In the genomic region with DNA sequence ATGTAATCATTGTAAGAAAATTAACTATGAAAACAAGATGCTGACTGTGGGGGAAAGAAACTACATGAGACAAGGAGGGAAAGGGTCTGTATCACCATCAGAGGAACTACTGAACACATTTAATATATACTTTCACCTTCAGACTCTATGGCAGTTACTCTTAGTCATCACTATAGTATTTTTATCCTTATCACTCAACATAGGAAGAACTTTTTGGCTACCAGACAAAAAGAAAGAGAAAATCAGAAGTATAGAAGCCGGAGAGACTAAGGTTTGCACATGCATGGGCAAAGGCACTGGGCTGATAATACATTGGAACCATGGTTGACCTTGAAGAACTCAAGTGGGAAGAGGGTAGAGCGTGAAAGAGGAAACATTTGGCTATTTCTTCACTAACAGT, we compare ENCODE assay signal across 21 mouse cellular contexts.
DNase-seq lines count a peak whose midpoint lies in the region; ATAC-seq and TF ChIP-seq lines count a peak whose summit lies in the region.
"Had no signal": no experiment of that assay in that cellular context is flagged by ENCODE, and none has a peak within 500 bp of the region (broad histone marks: within the 10 kb centered on the region; RNA-seq: fewer than 3 reads in every experiment).

No protein-coding gene starts in this region.

- H3K27me3 ChIP-seq in MEL (ENCODE audit: control insufficient read depth in 1 of 2, insufficient read depth in 2 of 2, low read length in 2 of 2), result no peaks in the 10 kb centered on the region
- no peaks in the 10 kb centered on the region for H3K27me3 ChIP-seq in heart, embryonic 10.5 days (ENCODE audit: insufficient read depth, poor library complexity, severe bottlenecking)
- H3K27me3 ChIP-seq in liver, embryonic 11.5 days (replicated peaks; ENCODE audit: control insufficient read depth, insufficient read depth, low read length), result no peaks in the 10 kb centered on the region
- H3K27me3 ChIP-seq: CH12.LX, Patski had no signal

- H3K9me3 ChIP-seq in MEL (replicated peaks; ENCODE audit: insufficient read depth, low read length), result no peaks in the 10 kb centered on the region
- no peaks in the 10 kb centered on the region for H3K9me3 ChIP-seq in heart, embryonic 10.5 days
- H3K9me3 ChIP-seq in liver, embryonic 11.5 days (ENCODE audit: control insufficient read depth, low read length), result no peaks in the 10 kb centered on the region
- H3K9me3 ChIP-seq: G1E had no signal

- H3K27ac ChIP-seq in MEL (ENCODE audit: control insufficient read depth, low read depth, low read length), result no peak overlapping the region; the same call in 1 of the 2 replicates
- no peak overlapping the region for H3K27ac ChIP-seq in heart, embryonic 10.5 days
- H3K27ac ChIP-seq in liver, embryonic 11.5 days (ENCODE audit: low read depth, low read length), result no peak overlapping the region

- no peak for TF ChIP-seq RAD21 in MEL (IDR thresholded peaks at IDR 0.05; ENCODE audit: low read depth, low read length)

- no peak overlapping the region for H3K9ac ChIP-seq in MEL (ENCODE audit: control insufficient read depth, low read depth, low read length, poor library complexity, severe bottlenecking)
- no peak overlapping the region for H3K9ac ChIP-seq in liver, embryonic 11.5 days (ENCODE audit: low read depth, low read length)

- 98% methylated on average over 2 of the region's 2 CpGs for WGBS in heart, embryonic 10.5 days
- 92% methylated on average over 2 of the region's 2 CpGs for WGBS in liver, embryonic 11.5 days

- H3K4me3 ChIP-seq in MEL (ENCODE audit: control insufficient read depth in 1 of 2, insufficient read depth in 1 of 2, low read depth in 2 of 2, low read length in 2 of 2), result no peak overlapping the region
- no peak overlapping the region for H3K4me3 ChIP-seq in heart, embryonic 10.5 days
- no peak overlapping the region for H3K4me3 ChIP-seq in liver, embryonic 11.5 days (ENCODE audit: low read depth, low read length)

- TF ChIP-seq POLR2A in MEL (IDR thresholded peaks at IDR 0.05; ENCODE audit: control insufficient read depth in 1 of 2, insufficient read depth in 1 of 2, low read depth in 1 of 2, low read length in 2 of 2, poor library complexity in 1 of 2), result no peak

- no peaks in the 10 kb centered on the region for H3K79me2 ChIP-seq in MEL (ENCODE audit: control insufficient read depth, insufficient read depth, low read length, poor library complexity)

- no peak for ATAC-seq in liver, embryonic 11.5 days (replicated peaks; ENCODE audit: low FRiP score)
- ATAC-seq: activated CD4-positive, CD25-positive, alpha-beta regulatory T cell, adult 4 months; CD4-positive, CD25-positive, alpha-beta regulatory T cell, adult 4 months; Patski had no signal

- peaks cover 3 to 6% of the 10 kb centered on the region in 2 experiments for H3K4me1 ChIP-seq in MEL (ENCODE audit: control insufficient read depth in 1 of 2, insufficient read depth in 2 of 2, low read length in 2 of 2)
- no peaks in the 10 kb centered on the region for H3K4me1 ChIP-seq in heart, embryonic 10.5 days
- H3K4me1 ChIP-seq in liver, embryonic 11.5 days (replicated peaks; ENCODE audit: control insufficient read depth, insufficient read depth, low read length), result no peaks in the 10 kb centered on the region

- peaks cover 8 to 14% of the 10 kb centered on the region in 2 experiments; a peak in 3 of 4 replicates for H3K36me3 ChIP-seq in MEL (ENCODE audit: control insufficient read depth in 1 of 2, insufficient read depth in 2 of 2, low read length in 2 of 2)
- peaks cover 4% of the 10 kb centered on the region; the same call in 1 of the 2 replicates for H3K36me3 ChIP-seq in heart, embryonic 10.5 days
- H3K36me3 ChIP-seq in liver, embryonic 11.5 days (ENCODE audit: control insufficient read depth, insufficient read depth, low read length), result no peaks in the 10 kb centered on the region

- TF ChIP-seq EP300 in MEL (IDR thresholded peaks at IDR 0.05; ENCODE audit: low read depth in 1 of 2, low read length in 2 of 2), result peak; percentile 75 to 80

- H3K4me2 ChIP-seq in liver, embryonic 11.5 days, result no peak overlapping the region

- peak; percentile 24 for DNase-seq in 416B (ENCODE audit: low read depth)
- DNase-seq in MEL (ENCODE audit: low read depth, low spot score), result peak; percentile 71
- DNase-seq in heart, embryonic 10.5 days (ENCODE audit: low spot score), result no peak
- no peak for DNase-seq in liver, embryonic 11.5 days (ENCODE audit: low spot score)
- DNase-seq: adrenal gland, adult 2 months; adrenal gland, adult 8-10 months; adrenal gland, postnatal 10 days; adrenal gland, postnatal 14 days; adrenal gland, postnatal 25 days; adrenal gland, postnatal 36 days; B cell, adult 2 months; cerebellum, adult 11 months; cerebellum, adult 11-12 months; cerebellum, adult 18-20 months; cerebellum, adult 2 months; cerebellum, adult 8-10 months had no signal

- no peak for TF ChIP-seq CTCF in MEL (IDR thresholded peaks at IDR 0.05 in 2 of 3, conservative IDR thresholded peaks at IDR 0.05 in 1 of 3; ENCODE audit: control insufficient read depth in 1 of 3, insufficient read depth in 1 of 3, low read depth in 2 of 3, low read length in 3 of 3, poor library complexity in 1 of 3, severe bottlenecking in 1 of 3)

TF ChIP-seq in MEL, 35 proteins besides CTCF, POLR2A, EP300 and RAD21:
- TF ChIP-seq MYB (IDR thresholded peaks at IDR 0.05; ENCODE audit: low read depth, low read length), result peak; percentile 61
- no peak for TF ChIP-seq MYC (IDR thresholded peaks at IDR 0.05; ENCODE audit: low read depth, low read length)
- TF ChIP-seq TAL1 (IDR thresholded peaks at IDR 0.05; ENCODE audit: low read length), result no peak
- no peak for TF ChIP-seq NRF1 (IDR thresholded peaks at IDR 0.05; ENCODE audit: insufficient read depth, low read depth, low read length, poor library complexity, severe bottlenecking)
- no peak for TF ChIP-seq ELF1 (IDR thresholded peaks at IDR 0.05; ENCODE audit: low read depth, low read length)
- peak; percentile 59 for TF ChIP-seq ETS1 (IDR thresholded peaks at IDR 0.05; ENCODE audit: low read depth, low read length)
- TF ChIP-seq SIN3A (IDR thresholded peaks at IDR 0.05; ENCODE audit: low read length), result no peak
- TF ChIP-seq ZNF384 (IDR thresholded peaks at IDR 0.05; ENCODE audit: low read depth, low read length), result no peak
- no peak for TF ChIP-seq ZC3H11A (IDR thresholded peaks at IDR 0.05; ENCODE audit: low read depth, low read length)
- TF ChIP-seq BHLHE40 (IDR thresholded peaks at IDR 0.05; ENCODE audit: borderline replicate concordance, low read depth, low read length), result peak; percentile 4; the same call in 1 of the 2 replicates
- no peak for TF ChIP-seq TBP (IDR thresholded peaks at IDR 0.05; ENCODE audit: low read depth, low read length)
- peak; percentile 75 for TF ChIP-seq GATA1 (IDR thresholded peaks at IDR 0.05; ENCODE audit: low read depth, low read length)
- no peak for TF ChIP-seq KAT2A (conservative IDR thresholded peaks at IDR 0.05; ENCODE audit: low read depth, low read length)
- TF ChIP-seq NELFE (IDR thresholded peaks at IDR 0.05; ENCODE audit: low read depth, low read length), result no peak
- no peak for TF ChIP-seq UBTF (IDR thresholded peaks at IDR 0.05; ENCODE audit: borderline replicate concordance, insufficient read depth, low read depth, low read length)
- TF ChIP-seq MEF2A (IDR thresholded peaks at IDR 0.05; ENCODE audit: extremely low read depth, insufficient replicate concordance, low read depth, low read length, poor library complexity, severe bottlenecking), result peak; percentile 63; the same call in 1 of the 2 replicates
- peak; percentile 54; the same call in 1 of the 2 replicates for TF ChIP-seq RCOR1 (IDR thresholded peaks at IDR 0.05; ENCODE audit: low read depth, low read length)
- no peak for TF ChIP-seq HCFC1 (IDR thresholded peaks at IDR 0.05; ENCODE audit: low read depth, low read length)
- TF ChIP-seq POLR2AphosphoS5 (IDR thresholded peaks at IDR 0.05; ENCODE audit: borderline replicate concordance, low read depth, low read length), result no peak
- peak; percentile 53; the same call in 1 of the 2 replicates for TF ChIP-seq TCF12 (IDR thresholded peaks at IDR 0.05; ENCODE audit: low read depth, low read length)
- TF ChIP-seq MAZ (IDR thresholded peaks at IDR 0.05; ENCODE audit: low read depth, low read length), result no peak
- no peak for TF ChIP-seq ZMIZ1 (IDR thresholded peaks at IDR 0.05; ENCODE audit: low read depth, low read length)
- no peak for TF ChIP-seq MXI1 (IDR thresholded peaks at IDR 0.05; ENCODE audit: low read depth, low read length)
- no peak for TF ChIP-seq CHD1 (IDR thresholded peaks at IDR 0.05; ENCODE audit: low read depth, low read length)
- peak; percentile 60; the same call in 1 of the 2 replicates for TF ChIP-seq MAX (IDR thresholded peaks at IDR 0.05; ENCODE audit: low read length)
- no peak for TF ChIP-seq MAFK (IDR thresholded peaks at IDR 0.05; ENCODE audit: borderline replicate concordance, low read depth, low read length)
- no peak for TF ChIP-seq GABPA (IDR thresholded peaks at IDR 0.05; ENCODE audit: low read depth, low read length)
- TF ChIP-seq SMC3 (IDR thresholded peaks at IDR 0.05; ENCODE audit: low read depth, low read length), result no peak
- no peak for TF ChIP-seq ZKSCAN1 (IDR thresholded peaks at IDR 0.05; ENCODE audit: low read depth, low read length)
- TF ChIP-seq JUND (IDR thresholded peaks at IDR 0.05; ENCODE audit: low read depth, low read length), result no peak

Comparison
In these comparisons a context has a peak if more than half of its experiments do, and no peak if none do; other contexts are left out.
1. DNase-seq: peak in 416B (single experiment) and MEL (single experiment); none in heart, embryonic 10.5 days (single experiment) and liver, embryonic 11.5 days (single experiment).